Mouse (Mus musculus) ES-E14 (cell line): ENCODE data around the gene Fbxl17. TPM values are rescaled to one million over a fixed set of nuclear protein-coding genes. Genes with fewer than 3 reads are reported as not detected.

Experiments used
- DNase-seq: peaks from one replicate; pipeline ENCODE4 v3.0.0-alpha.2; 2013; ENCODE audit warnings: low read depth, low spot score
- H3K27ac ChIP-seq: 2 replicates; pipeline ENCODE4 v1.5.1; 2012; ENCODE audit warnings: low read depth, mild to moderate bottlenecking, low read length, moderate library complexity, mixed read lengths; ENCODE audit not compliant: poor library complexity, insufficient read depth, severe bottlenecking
- H3K36me3 ChIP-seq: 2 replicates; pipeline ENCODE4 v1.6.1; 2012; ENCODE audit warnings: mild to moderate bottlenecking, low read length, moderate library complexity, mixed read lengths; ENCODE audit not compliant: control insufficient read depth, poor library complexity, insufficient read depth, severe bottlenecking
- H3K4me1 ChIP-seq, 2 experiments: fragments of 150-350 bp in 1 of 2; sonication (generic) in 1 of 2; 2 replicates each; pipeline ENCODE4 v1.6.1; 2012; ENCODE audit warnings: low read length in 2 of 2, mild to moderate bottlenecking in 1 of 2, mixed read lengths in 1 of 2; ENCODE audit not compliant: control insufficient read depth in 2 of 2, insufficient read depth in 2 of 2, poor library complexity in 1 of 2
- H3K4me3 ChIP-seq, 2 experiments: fragments of 150-350 bp in 1 of 2; sonication (generic) in 1 of 2; 2 replicates each; pipeline ENCODE4 v1.5.1; 2012; ENCODE audit warnings: low read length in 2 of 2, low read depth in 1 of 2, mild to moderate bottlenecking in 1 of 2, mixed read lengths in 1 of 2; ENCODE audit not compliant: insufficient read depth in 1 of 2, poor library complexity in 1 of 2, severe bottlenecking in 1 of 2
- H3K9ac ChIP-seq: 2 replicates; pipeline ENCODE4 v1.6.1; 2012; ENCODE audit warnings: low read depth, mild to moderate bottlenecking, low read length, mixed read lengths; ENCODE audit not compliant: poor library complexity, insufficient read depth, severe bottlenecking
- H3K9me3 ChIP-seq: fragments of 150-350 bp; sonication (generic); 2 replicates; pipeline ENCODE4 v1.6.1; 2012; ENCODE audit warnings: low read depth, mild to moderate bottlenecking, low read length; ENCODE audit not compliant: control insufficient read depth, insufficient read depth
- CHD2 ChIP-seq: IDR thresholded peaks from 2 replicates; pipeline ENCODE4 v1.6.1; 2014; ENCODE audit warnings: mild to moderate bottlenecking, low read depth, low read length, inconsistent platforms
- HCFC1 ChIP-seq: IDR thresholded peaks from 2 replicates; pipeline ENCODE4 v1.6.1; 2012; ENCODE audit warnings: low read length, inconsistent platforms, borderline replicate concordance; ENCODE audit not compliant: insufficient read depth
- MAFK ChIP-seq: IDR thresholded peaks from 2 replicates; pipeline ENCODE4 v1.6.1; 2014; ENCODE audit warnings: mild to moderate bottlenecking, low read depth, low read length, inconsistent platforms; ENCODE audit not compliant: insufficient read depth
- ZC3H11A ChIP-seq: IDR thresholded peaks from 2 replicates; pipeline ENCODE4 v1.6.1; 2012; ENCODE audit warnings: low read depth, mild to moderate bottlenecking, inconsistent platforms, low read length, borderline replicate concordance
- ZNF384 ChIP-seq: IDR thresholded peaks from 2 replicates; pipeline ENCODE4 v1.6.1; 2012; ENCODE audit warnings: low read depth, low read length, inconsistent platforms
- in situ Hi-C, 2 experiments: fragments of 600-800 bp; cut with MboI; formaldehyde crosslinking; loops; one replicate each; pipeline ENCODE4 v1.15.1; 2025; ENCODE audit warnings: low sequenced_read_pairs in 2 of 2, inconsistent platforms in 1 of 2; ENCODE audit not compliant: unreplicated experiment in 2 of 2
- total RNA-seq: library from RNA; depleted of rRNA; stranded (reverse); fragments of 300-350 nt; gene quantifications from 2 replicates; pipeline ENCODE4 v1.2.3, GENCODE M21; 2012

Gene Fbxl17
- total RNA-seq, 1 experiment = 5.6 TPM

DNA sequence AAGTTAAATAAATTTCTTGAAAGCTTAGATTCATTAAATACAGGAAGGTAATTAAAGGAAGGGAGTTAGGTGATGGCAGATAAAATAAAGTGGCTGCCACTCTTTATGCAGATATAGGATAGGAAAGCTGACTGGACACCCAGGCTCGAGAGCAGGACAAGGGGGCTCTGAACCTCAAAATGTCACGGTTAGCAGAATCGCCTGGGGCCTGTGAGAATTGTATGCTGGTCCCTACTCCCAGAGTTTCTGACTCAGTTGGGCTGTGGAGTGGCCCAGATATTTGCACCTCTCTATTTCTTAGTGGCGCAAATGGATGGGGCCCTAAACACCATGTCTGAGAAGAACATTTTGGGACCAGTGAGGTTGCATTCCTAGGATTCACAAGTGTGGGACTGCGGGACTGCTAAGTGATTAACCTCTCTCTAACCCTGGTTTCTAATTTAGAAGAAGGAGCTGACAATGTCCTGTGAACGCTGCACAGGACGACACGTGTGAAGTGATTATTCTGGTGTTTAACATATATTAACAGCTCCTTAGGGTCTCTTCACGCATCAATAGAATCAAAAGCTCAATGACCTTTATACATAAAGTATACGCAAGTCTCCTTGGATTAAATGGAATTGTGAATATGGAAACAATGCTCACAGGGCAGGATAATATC is 314.8 kb downstream of the Fbxl17 start:
- H3K4me1 ChIP-seq = peaks cover 3 to 5% of the 10 kb centered on the region in 2 experiments; a peak in 2 of 4 replicates
- H3K4me3 ChIP-seq = no peak overlapping the region
- H3K36me3 ChIP-seq = no peaks in the 10 kb centered on the region
- in situ Hi-C loops = no loop called here
- H3K27ac ChIP-seq = no peak overlapping the region
- DNase-seq = no peak
- no peaks in the 10 kb centered on the region for H3K9me3 ChIP-seq
- TF ChIP-seq MAFK (no peak), ZNF384 (no peak), HCFC1 (no peak), ZC3H11A (no peak), CHD2 (no peak)
- H3K9ac ChIP-seq = no peak overlapping the region

DNA sequence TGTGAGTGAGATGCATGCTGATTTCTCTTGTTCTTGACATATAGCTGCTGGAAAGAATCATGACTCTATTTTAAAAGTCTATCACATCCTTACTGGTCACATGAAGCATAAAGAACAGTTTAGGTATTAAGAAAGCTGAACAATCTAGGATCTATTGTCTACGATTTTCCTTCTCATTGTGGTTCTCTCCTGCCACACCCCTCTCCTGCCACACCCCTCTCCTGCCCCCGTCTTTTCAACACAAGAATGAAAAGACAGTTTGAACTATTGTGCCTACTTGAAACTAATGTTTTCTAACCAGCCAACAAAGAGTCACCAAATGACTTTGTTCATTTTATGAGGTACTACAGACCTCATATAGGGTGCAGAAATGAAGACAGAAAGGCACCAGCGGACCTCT is 316.4 kb downstream of the Fbxl17 start:
- in situ Hi-C loops = no loop called here
- DNase-seq = no peak
- no peak overlapping the region for H3K4me3 ChIP-seq
- TF ChIP-seq MAFK (no peak), HCFC1 (no peak), ZNF384 (no peak), ZC3H11A (no peak), CHD2 (no peak)
- H3K27ac ChIP-seq = no peak overlapping the region
- H3K9me3 ChIP-seq = no peaks in the 10 kb centered on the region
- H3K9ac ChIP-seq = no peak overlapping the region
- no peaks in the 10 kb centered on the region for H3K36me3 ChIP-seq
- H3K4me1 ChIP-seq = peaks cover 3 to 5% of the 10 kb centered on the region in 2 experiments; a peak in 2 of 4 replicates

DNA sequence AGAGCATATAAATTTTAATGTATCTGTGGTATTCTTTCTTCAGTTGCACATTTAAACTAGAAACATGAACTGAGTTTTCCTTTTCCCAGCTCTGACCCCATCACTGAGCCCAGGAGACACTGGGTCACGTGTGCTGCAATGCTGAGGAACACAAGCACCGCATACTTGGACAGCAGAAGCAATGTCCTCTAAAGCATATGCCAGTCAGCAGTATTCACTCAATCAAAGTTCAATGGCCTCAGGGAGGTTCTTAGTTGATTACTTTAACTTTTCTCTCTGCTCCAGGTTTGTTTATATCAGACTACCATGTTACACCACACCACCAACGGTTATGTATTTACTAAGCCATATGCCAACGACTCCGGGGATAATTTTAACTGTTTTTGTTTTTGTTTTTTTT is 318.2 kb downstream of the Fbxl17 start:
- Histone ChIP-seq H3K36me3 (no peaks in the 10 kb centered on the region), H3K4me3 (no peak overlapping the region), H3K9me3 (no peaks in the 10 kb centered on the region), H3K9ac (no peak overlapping the region), H3K27ac (no peak overlapping the region), H3K4me1 (peaks cover 6% of the 10 kb centered on the region in 2 experiments; a peak in 3 of 4 replicates)
- DNase-seq = no peak
- no peak for TF ChIP-seq ZNF384
- TF ChIP-seq HCFC1 = no peak
- no peak for TF ChIP-seq MAFK
- no peak for TF ChIP-seq CHD2
- in situ Hi-C loops = no loop called here

GRCm38 (mm10) chr17:63180042-63180441 is 319.8 kb downstream of the Fbxl17 start:
- H3K36me3 ChIP-seq = no peaks in the 10 kb centered on the region
- no peak for DNase-seq
- no peak overlapping the region for H3K27ac ChIP-seq
- H3K9me3 ChIP-seq = no peaks in the 10 kb centered on the region
- H3K9ac ChIP-seq = no peak overlapping the region
- in situ Hi-C loops = no loop called here
- no peak for TF ChIP-seq CHD2
- no peak for TF ChIP-seq ZNF384
- no peak for TF ChIP-seq ZC3H11A
- TF ChIP-seq MAFK = no peak
- TF ChIP-seq HCFC1 = no peak
- peaks cover 7 to 13% of the 10 kb centered on the region in 2 experiments; a peak in 3 of 4 replicates for H3K4me1 ChIP-seq
- no peak overlapping the region for H3K4me3 ChIP-seq

- no peak for DNase-seq
- Histone ChIP-seq H3K4me1 (peaks cover 8 to 13% of the 10 kb centered on the region in 2 experiments; a peak in 3 of 4 replicates), H3K9me3 (no peaks in the 10 kb centered on the region), H3K4me3 (no peak overlapping the region), H3K9ac (no peak overlapping the region), H3K36me3 (no peaks in the 10 kb centered on the region), H3K27ac (no peak overlapping the region)
- in situ Hi-C loops = no loop called here
- no peak for TF ChIP-seq CHD2
- TF ChIP-seq HCFC1 = no peak
Observed at GRCm38 (mm10) chr17:63178331-63178730, 321.5 kb downstream of the Fbxl17 start.
